Mouse (Mus musculus) B cell, adult (primary cell): ENCODE results near the gene Tpr. TPM values are rescaled to one million over a fixed set of nuclear protein-coding genes. Genes with fewer than 3 reads are reported as not detected.

Experiments used
- total RNA-seq: library from RNA; stranded (reverse); gene quantifications from 4 replicates; pipeline ENCODE4 v1.2.4, GENCODE M21; 2023; ENCODE audit not compliant: inconsistent age

Tpr gene
- 283 to 313 TPM (median 297 TPM) in 4 replicates for total RNA-seq

DNA sequence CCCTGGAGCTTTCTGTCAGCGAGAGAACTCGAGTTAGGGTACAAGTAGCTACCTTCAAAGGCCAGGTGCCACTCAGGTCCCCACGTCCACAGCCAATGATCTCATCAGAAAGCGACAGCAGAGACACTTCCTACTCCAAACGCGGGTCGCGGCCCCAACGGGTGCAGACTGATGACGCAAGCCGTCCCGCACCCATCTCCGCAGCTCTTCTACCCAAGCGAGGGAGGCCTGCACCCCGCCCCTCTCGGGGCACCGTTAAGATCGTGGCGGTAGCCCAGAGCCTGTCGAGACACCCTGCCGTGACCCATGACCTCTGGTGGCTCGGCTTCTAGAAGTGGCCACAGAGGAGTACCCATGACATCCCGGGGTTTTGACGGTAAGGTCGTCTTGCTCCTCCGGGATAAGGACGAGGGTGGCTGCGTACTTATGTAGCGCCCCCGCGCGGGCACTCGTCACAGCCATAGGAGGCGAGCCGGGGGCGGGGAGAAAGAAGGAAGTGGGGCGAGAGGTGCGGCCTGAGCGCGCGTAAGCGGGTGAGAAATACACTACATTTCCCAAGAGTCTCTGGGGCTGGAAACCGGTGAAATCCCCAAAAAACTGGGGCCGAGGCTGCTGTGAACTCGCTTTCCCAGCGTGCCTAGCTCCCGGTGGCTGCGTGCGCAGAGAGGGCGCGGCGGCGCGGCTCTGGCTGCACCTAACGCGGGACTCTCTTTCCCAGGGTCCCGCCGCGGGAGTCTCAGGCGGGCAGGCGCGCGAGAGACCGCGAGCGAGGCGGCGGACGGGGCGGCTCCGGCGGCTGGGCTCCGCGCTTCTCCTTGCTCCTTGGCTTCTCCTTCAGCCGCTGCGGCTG is at the start of gene Tpr, which contains the start of gene Odr4:
Tpr (plus strand) TSS at position 201 of the 850 bp plus-strand sequence.
Odr4 (minus strand) TSS at position 443 of the 850 bp plus-strand sequence.

DNA sequence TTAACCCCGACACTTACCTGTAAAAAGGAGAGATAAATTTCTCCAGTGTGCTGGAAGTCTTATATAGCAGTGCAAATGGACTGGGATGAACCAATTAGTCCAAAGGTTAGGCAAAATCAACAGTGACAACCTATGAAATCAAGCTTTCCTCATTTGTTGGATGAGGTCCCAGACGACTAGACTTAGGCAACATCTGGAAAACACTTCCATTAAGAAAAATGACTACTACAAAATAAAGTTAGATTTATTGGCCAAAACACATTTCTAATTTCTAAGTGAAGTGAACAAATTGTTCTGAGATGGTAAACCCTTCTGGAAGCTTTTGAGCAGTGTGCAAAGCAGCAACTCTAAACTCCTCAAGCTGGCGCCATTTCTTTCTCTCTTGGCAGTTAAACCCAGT is 73.5 kb downstream of the Tpr start, which contains the start of gene Prg4:
Prg4 (minus strand) TSS at position 34 of the 400 bp plus-strand sequence.

Other genes starting within 250 kb of the Tpr start
- gene Pdc, start 73.4 kb upstream of the Tpr start, total RNA-seq = not detected in 4 replicates
- 29.0 to 46.8 TPM (median 31.9 TPM) in 4 replicates for gene Odr4, start 242 bp downstream of the Tpr start, total RNA-seq
- gene Prg4, start 73.3 kb downstream of the Tpr start, total RNA-seq = not detected in 4 replicates